Mouse (Mus musculus): ENCODE results near the gene Sln.

DNA sequence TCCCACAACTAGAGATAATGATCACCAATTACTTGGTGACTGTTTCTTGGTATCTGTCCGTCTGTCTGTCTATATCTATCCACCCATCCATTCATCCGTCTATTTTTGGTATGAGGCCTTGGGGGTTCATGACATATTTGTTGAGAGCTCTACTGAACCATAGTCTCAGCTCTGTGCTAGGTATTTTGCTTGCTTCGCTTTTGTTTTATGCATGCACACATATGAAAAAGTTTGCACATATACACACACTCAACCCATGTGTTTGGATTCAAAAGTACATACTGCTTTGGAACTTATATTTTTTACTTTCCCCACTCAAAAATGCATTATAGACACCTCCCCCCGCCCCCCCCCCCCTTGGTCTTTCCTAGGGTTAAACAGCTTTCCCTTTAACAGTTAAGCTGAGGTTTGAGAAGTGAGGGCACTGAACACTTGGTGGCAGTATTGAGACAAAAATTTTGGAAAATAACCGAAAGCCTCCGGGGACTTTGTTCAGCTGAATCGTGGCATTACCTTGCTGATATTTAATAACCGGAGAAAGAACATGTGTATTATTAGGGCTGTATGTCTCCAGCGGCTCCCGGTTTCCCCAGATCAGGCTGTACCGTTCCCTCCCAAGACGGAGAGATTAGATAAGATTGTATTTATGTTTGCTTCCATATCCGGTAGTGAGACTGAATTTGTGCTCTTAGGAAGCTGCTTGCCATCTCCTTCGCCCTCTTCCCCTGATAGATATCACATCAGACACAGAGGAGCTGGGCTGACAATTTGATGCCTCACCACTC lies 20.7 kb upstream of the Sln start:
- TF ChIP-seq GATA1 (IDR thresholded peaks at IDR 0.05; ENCODE audit: borderline replicate concordance, low read length) (no peak), FLI1 (IDR thresholded peaks at IDR 0.05; ENCODE audit: low read length) (no peak)

All from megakaryocyte, embryonic 14.5 days (primary cell).